Mouse (Mus musculus) stomach, embryonic 16.5 days (tissue): ENCODE measurements around the gene Rwdd1. TPM values are rescaled to one million over a fixed set of nuclear protein-coding genes. Genes with fewer than 3 reads are reported as not detected.
"Not testable (repeated sequence)": the region's sequence is repeated elsewhere in the genome, so short reads cannot be mapped to it uniquely, and the experiment has no call there.

Experiments
- ATAC-seq: fragments of 200-750 bp; cut with Nextera tagmentation; 2 replicates; pipeline ENCODE4 v1.8.0; 2017; ENCODE audit warnings: moderate number of reproducible peaks, moderate TSS enrichment; ENCODE audit not compliant: insufficient read depth, low FRiP score
- H3K27ac ChIP-seq: fragments of 300-500 bp; sonication (generic); 2 replicates; pipeline ENCODE4 v1.5.1; 2014; ENCODE audit warnings: low read length
- H3K27me3 ChIP-seq: fragments of 300-500 bp; sonication (generic); 2 replicates; pipeline ENCODE4 v1.6.1; 2014; ENCODE audit warnings: low read length, control low read depth, mixed read lengths; ENCODE audit not compliant: control insufficient read depth, insufficient read depth
- H3K36me3 ChIP-seq: fragments of 300-500 bp; sonication (generic); 2 replicates; pipeline ENCODE4 v1.6.1; 2014; ENCODE audit warnings: low read length; ENCODE audit not compliant: control insufficient read depth, insufficient read depth
- H3K4me1 ChIP-seq: fragments of 300-500 bp; sonication (generic); 2 replicates; pipeline ENCODE4 v1.6.1; 2014; ENCODE audit warnings: low read length, control low read depth, mixed read lengths; ENCODE audit not compliant: control insufficient read depth, insufficient read depth
- H3K4me2 ChIP-seq: fragments of 300-500 bp; sonication (generic); 2 replicates; pipeline ENCODE4 v1.6.1; 2014; ENCODE audit warnings: low read depth, low read length, mixed read lengths
- H3K4me3 ChIP-seq: fragments of 300-500 bp; sonication (generic); replicated peaks from 2 replicates; pipeline ENCODE4 v1.5.1; 2014; ENCODE audit warnings: mild to moderate bottlenecking, low read length
- H3K9ac ChIP-seq: fragments of 300-500 bp; sonication (generic); 2 replicates; pipeline ENCODE4 v1.6.1; 2014; ENCODE audit warnings: low read length
- H3K9me3 ChIP-seq: fragments of 300-500 bp; sonication (generic); replicated peaks from 2 replicates; pipeline ENCODE4 v1.6.1; 2016; ENCODE audit warnings: low read length, control low read depth; ENCODE audit not compliant: control insufficient read depth
- WGBS: fragments of 180-500 bp; shearing (Covaris S2); extraction: QIAGEN DNeasy Blood & Tissue Kit; methylation state at CpG from one replicate; pipeline ENCODE4 v1.1.7; 2014; 5-methylcytosine and 5-hydroxymethylcytosine counted together
- polyA plus RNA-seq: library from polyadenylated mRNA; unstranded; fragments of >200 nt; fragmentation: Nextera tagmentation; extraction: Ambion mirVana; gene quantifications from 2 replicates; pipeline ENCODE4 v1.2.1, GENCODE M21; 2015

Rwdd1 gene
- polyA plus RNA-seq, 1 experiment from 2014 or later = 109 TPM

- H3K4me1 ChIP-seq = peaks cover 3% of the 10 kb centered on the region
- H3K4me2 ChIP-seq = no peak overlapping the region
- no peaks in the 10 kb centered on the region for H3K9me3 ChIP-seq
- 87% methylated on average over 2 of the region's 2 CpGs for WGBS
- no peaks in the 10 kb centered on the region for H3K27me3 ChIP-seq
- no peak overlapping the region for H3K9ac ChIP-seq
- H3K36me3 ChIP-seq = no peaks in the 10 kb centered on the region
- no peak for ATAC-seq
- no peak overlapping the region for H3K4me3 ChIP-seq
- no peak overlapping the region for H3K27ac ChIP-seq
These were observed 6.2 kb downstream of the Rwdd1 start for GRCm38 (mm10) chr10:34013241-34013640.

GRCm38 (mm10) chr10:34012581-34012980 lies 6.8 kb downstream of the Rwdd1 start:
- H3K9me3 ChIP-seq = no peaks in the 10 kb centered on the region
- no peaks in the 10 kb centered on the region for H3K36me3 ChIP-seq
- no peak for ATAC-seq
- H3K4me2 ChIP-seq = no peak overlapping the region
- no peaks in the 10 kb centered on the region for H3K4me1 ChIP-seq
- H3K27me3 ChIP-seq = no peaks in the 10 kb centered on the region
- H3K27ac ChIP-seq = no peak overlapping the region
- H3K4me3 ChIP-seq = no peak overlapping the region
- 93% methylated on average over 4 of the region's 4 CpGs for WGBS
- H3K9ac ChIP-seq = no peak overlapping the region

GRCm38 (mm10) chr10:33998397-33998796 lies 21.0 kb downstream of the Rwdd1 start:
- Histone ChIP-seq H3K4me1 (no peaks in the 10 kb centered on the region), H3K9ac (no peak overlapping the region), H3K9me3 (no peaks in the 10 kb centered on the region), H3K4me2 (no peak overlapping the region), H3K4me3 (no peak overlapping the region), H3K36me3 (0 out of 2 replicates have a peak, but pooled peaks cover 3% of the 10 kb centered on the region), H3K27me3 (no peaks in the 10 kb centered on the region), H3K27ac (no peak overlapping the region)
- no peak for ATAC-seq

GRCm38 (mm10) chr10:33996686-33997085 lies 22.7 kb downstream of the Rwdd1 start:
- not testable (repeated sequence) for H3K9me3 ChIP-seq, H3K36me3 ChIP-seq, H3K27me3 ChIP-seq, H3K4me1 ChIP-seq, H3K9ac ChIP-seq, ATAC-seq, H3K4me3 ChIP-seq, H3K27ac ChIP-seq, H3K4me2 ChIP-seq
- WGBS = 90% methylated on average over 6 of the region's 8 CpGs

GRCm38 (mm10) chr10:33986771-33987170 lies 32.7 kb downstream of the Rwdd1 start:
- 16% methylated on average over 4 of the region's 4 CpGs for WGBS
- Histone ChIP-seq H3K4me3 (no peak overlapping the region), H3K27me3 (no peaks in the 10 kb centered on the region), H3K27ac (no peak overlapping the region), H3K4me2 (no peak overlapping the region), H3K36me3 (no peaks in the 10 kb centered on the region), H3K9me3 (no peaks in the 10 kb centered on the region), H3K4me1 (no peaks in the 10 kb centered on the region), H3K9ac (no peak overlapping the region)
- 0 out of 2 replicates have a peak, but pooled peaks have one; percentile 21 for ATAC-seq

GRCm38 (mm10) chr10:33974781-33975494 lies 44.5 kb downstream of the Rwdd1 start:
- 75% methylated on average over 7 of the region's 7 CpGs for WGBS
- H3K27me3 ChIP-seq = no peaks in the 10 kb centered on the region
- H3K9me3 ChIP-seq = peaks cover 4% of the 10 kb centered on the region; the same call in 1 of the 2 replicates
- no peak overlapping the region for H3K4me2 ChIP-seq
- no peak overlapping the region for H3K9ac ChIP-seq
- no peak overlapping the region for H3K27ac ChIP-seq
- ATAC-seq = no peak
- no peaks in the 10 kb centered on the region for H3K36me3 ChIP-seq
- H3K4me3 ChIP-seq = no peak overlapping the region
- no peaks in the 10 kb centered on the region for H3K4me1 ChIP-seq

- Histone ChIP-seq H3K27ac (no peak overlapping the region), H3K4me3 (no peak overlapping the region), H3K9me3 (no peaks in the 10 kb centered on the region), H3K9ac (no peak overlapping the region), H3K4me1 (peaks cover 9% of the 10 kb centered on the region; the same call in 1 of the 2 replicates), H3K36me3 (peaks cover 6% of the 10 kb centered on the region; the same call in 1 of the 2 replicates), H3K4me2 (no peak overlapping the region), H3K27me3 (no peaks in the 10 kb centered on the region)
- WGBS = 73% methylated on average over 3 of the region's 3 CpGs
- no peak for ATAC-seq
These were observed 66.9 kb downstream of the Rwdd1 start for GRCm38 (mm10) chr10:33952509-33952908.

GRCm38 (mm10) chr10:33950803-33951583 lies 68.4 kb downstream of the Rwdd1 start, which contains the start of gene Zup1:
Zup1 (minus strand) TSS chr10:33951269.
- peaks cover 6% of the 10 kb centered on the region; the same call in 1 of the 2 replicates for H3K36me3 ChIP-seq
- H3K4me3 ChIP-seq = peak within 1 kb of the TSS; percentile 90
- H3K4me2 ChIP-seq = peak within 1 kb of the TSS; percentile 79
- peaks cover 9% of the 10 kb centered on the region; the same call in 1 of the 2 replicates for H3K4me1 ChIP-seq
- peak within 1 kb of the TSS; percentile 99 for H3K9ac ChIP-seq
- no peaks in the 10 kb centered on the region for H3K27me3 ChIP-seq
- peak; percentile 96 for ATAC-seq
- H3K9me3 ChIP-seq = no peaks in the 10 kb centered on the region
- peak within 1 kb of the TSS; percentile 91 for H3K27ac ChIP-seq
- WGBS = under 1% methylated on average over 42 of the region's 42 CpGs
